Mouse (Mus musculus) embryo, embryonic 11.5 days (tissue): ENCODE measurements at regions not wholly inside any gene's neighbourhood (a gene's known extent, or its start where the extent isn't known, plus 50 kb on each side); places are given as distances from the start of the nearest gene placed in this dataset.

Experiments
- DNase-seq: peaks from one replicate; pipeline ENCODE4 v3.0.0-alpha.2; 2012; ENCODE audit warnings: low read depth, low spot score

DNA sequence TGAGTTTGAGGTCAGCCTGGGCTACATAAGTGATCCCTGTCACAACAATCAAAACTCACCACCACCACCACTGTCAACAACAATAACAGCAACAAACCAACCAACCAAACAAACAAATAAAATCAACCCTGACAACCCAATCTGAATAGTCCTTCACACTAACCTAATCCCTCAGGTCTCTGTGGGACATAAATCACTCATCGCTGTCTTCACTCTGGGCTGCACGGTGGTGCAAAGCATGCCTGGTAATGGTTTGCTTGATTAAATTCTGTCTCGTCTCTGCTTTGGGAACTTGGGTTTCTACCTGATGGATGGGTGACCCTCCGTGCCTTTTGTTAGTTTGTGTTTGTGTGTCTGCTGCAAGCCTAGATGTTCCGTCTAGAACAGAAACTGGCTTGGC is 100.6 kb downstream of the Slc17a6 start:
- DNase-seq: no peak

DNA sequence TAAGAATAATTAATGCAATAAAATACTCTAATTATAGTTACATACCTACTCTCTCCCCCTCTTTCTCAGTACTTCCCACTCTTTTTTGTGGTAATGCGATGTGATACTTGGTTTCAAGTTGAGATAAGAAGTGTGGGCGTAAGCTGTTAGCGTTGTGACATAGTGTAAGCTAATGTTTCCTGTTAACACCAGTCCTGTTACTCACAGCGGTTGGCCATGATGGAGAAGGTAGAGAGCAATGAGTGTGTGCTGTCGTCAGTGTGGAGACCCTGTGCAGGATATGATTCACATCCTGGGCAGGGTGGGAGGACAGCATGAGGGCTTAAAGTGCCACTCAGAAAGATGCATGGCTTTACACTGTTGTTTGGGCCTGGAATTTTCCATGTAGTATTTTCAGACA is 102.1 kb downstream of the Slc17a6 start:
- DNase-seq: no peak

DNA sequence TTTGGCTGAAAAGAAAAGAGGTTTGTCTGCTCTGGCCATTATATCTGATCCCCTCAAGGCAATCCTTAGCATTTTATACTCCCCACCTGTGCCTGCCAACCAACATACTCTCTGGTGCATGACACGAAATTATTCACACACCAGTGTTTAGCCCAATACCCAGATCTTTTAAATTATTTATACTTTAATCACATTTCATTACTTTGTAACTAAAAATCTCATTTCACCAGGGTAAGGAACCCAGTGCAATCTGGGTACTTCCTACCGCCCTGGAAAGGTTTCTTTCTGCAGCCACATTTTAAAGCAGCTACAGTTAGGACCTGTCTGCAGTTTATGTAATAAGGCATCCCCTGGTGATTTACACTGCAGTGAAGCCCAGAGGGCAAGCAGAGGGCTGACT is 114.5 kb downstream of the Slc17a6 start:
- no peak for DNase-seq

DNA sequence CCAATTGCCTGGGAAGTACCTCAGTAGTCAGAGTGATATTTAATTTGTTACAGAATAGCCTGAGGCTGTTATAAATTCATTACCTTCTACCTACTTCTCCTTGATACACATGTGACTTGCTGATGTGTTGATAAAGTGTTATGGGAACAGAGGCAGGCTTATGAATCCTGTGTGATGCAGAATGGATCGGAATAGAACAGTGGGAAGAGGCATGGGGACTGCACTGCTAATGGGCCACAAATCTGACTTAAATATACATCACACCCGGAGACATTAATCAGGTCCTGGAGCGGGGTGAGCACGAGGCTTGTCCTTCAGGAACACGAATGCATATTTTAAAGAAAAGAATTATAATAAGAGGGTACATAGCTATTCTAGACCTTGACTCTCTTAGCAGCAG is 117.8 kb downstream of the Slc17a6 start:
- DNase-seq: no peak

DNA sequence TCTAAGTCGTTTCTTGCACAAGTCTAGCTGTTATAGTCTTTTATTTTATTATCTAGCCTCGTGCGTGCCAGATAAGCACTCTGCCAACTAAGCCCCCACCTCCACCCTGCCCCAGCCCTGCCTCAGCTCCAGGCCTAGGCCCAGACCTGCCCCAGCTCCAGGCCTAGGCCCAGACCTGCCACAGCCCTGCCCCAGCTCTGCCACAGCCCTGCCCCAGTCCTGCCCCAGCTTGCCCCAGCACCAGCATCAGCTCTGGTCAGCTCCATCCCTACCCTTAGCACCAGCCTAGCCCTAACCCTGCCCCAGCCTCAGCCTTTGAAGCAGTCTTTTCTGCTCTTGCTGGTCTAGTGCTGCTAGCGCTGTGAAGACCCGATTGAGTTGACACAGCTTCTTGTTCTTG is 119.1 kb downstream of the Slc17a6 start:
- DNase-seq: no peak

DNA sequence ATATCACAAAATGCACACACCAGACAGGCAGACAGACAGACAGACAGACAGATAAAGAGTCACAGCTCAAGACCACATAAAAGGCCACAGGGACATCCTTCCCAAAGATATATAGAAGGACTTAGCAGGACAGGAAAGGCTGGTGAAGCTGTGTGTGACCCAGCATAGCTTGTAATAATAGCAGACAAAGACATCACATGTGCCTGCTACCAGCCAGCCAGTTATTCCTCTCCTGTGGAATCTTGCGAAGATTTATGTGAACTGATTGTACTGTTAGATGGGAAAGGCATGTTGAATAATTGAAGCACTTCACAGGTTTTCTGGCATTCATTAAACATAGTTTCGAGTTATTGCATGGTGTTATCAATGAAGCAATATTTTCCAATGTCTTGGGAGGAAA is 119.1 kb upstream of the Gas2 start:
- no peak for DNase-seq

DNA sequence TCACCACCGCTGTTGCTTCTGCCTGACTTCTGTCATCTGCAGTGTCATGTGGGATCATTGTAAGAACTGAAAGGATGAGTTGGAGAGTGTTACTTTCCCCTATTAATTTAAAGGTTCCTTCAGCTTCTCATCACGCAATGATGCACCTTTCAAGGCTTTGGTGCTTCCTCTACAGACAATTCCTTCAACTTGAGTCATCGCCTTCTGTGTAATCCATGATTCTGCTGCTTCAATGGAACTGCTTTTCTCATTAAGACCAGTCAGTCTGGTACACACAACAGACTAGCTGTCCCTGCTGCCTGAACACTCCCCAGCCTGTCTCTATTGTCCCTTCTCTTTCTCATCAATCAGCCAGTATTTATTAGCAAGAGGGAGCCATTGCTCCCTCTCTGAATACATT is 116.2 kb upstream of the Gas2 start:
- no peak for DNase-seq

DNA sequence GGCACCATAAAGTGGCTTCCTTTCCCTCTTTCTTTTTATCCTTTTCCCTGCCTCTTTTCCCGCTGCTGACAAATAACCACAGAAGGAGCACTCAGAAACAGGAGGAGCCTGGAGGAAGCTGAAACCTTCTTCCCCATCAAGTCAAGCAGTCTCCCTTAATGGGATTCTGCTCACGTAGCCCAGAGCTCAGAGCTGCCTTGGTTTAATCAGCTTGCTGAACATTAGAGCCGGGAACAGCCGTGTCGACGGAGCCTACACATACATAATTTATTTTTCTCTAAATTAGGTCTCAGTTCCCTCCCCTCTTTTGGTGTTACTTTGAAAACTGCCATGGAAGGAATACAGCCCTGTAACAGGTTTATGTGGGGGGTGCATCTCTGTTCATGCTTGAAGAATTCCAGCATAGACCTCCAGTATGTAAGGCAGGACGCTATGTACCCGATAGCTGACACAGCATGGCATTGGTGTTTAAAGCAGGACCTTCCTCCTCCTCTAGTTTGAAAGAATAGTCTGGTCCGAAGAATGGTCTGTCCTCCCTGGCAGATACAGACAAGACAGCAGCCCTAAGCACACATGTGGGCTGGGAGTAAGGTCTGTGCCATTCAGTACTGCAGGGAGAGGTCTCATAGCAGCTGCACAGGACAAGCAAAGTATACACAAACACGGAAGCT is 113.0 kb upstream of the Gas2 start:
- no peak for DNase-seq

DNA sequence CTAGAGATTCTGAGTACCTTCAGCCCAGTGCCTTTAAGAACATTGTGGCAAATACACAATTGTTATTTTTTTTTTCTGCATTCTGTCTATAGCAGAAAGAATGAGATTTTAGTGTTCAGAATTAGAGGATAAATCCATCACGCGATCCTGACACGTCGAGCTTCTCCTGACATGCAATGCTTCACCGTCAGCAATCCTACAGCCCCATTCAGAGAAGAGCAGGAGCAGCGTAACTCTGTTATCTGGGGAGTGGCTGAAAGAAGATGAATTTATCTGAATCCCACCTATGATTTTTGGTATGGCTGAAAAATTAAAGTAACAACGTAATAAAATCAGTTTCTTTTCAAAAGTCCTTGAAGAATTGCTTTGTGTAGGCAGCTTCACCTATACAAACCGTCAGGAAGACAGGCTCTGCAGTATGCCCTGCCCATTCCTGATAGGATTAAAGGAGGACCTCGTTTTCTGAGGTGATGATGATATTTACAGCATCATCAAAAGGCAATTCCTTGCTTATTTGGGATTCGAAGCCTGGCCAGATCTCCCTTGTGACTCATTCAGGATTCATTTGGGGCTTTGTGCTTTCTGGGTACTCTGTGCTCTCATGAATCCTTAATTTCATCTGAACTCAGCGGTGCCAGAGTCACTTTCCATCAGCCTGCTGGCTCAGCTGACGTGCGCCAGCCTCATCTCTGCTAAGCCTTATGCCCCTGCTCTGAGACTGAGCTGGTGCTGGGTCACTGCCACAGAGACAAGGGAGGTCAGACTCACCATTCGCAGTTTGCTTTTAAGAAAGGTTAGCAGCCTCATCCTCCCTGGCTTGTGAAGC is 112.3 kb upstream of the Gas2 start:
- no peak for DNase-seq

DNA sequence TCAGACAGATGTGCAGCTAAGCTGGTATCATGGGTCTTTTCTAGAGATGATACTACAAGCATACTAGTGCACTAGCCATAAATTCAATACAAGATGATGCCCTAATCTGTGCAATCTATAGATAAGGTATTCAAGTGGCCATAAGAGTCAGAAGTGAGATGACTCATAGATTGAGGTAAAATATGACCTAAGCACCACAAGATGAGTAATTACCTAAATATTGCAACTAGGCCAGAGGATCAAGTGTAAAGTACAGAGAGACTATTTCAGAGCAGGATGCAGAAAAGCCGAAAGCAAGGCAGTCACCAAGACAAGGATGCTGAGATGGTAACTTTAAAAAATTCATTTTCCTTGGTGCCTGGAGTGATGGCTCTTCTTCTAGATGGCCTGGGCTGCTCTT is 111.5 kb upstream of the Gas2 start:
- DNase-seq: no peak

DNA sequence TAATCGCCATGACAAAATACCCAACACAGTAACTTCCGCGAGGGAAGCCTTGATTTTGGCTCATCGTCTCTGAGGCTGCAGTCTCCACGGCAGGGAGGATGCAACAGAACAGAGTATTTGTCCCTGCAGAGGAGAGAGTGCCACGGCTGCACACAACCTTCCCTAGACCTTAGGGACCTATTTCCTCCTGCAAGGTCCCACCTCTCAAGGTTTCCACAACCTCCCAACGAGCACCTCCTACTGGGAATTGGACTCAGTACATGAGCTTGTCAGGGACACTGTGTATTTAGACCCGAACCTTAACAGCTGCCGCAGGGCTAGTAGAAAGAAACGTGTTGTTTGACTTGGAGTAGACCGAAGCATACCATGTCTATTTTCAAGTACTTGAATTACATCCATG is 108.8 kb upstream of the Gas2 start:
- DNase-seq: no peak

DNA sequence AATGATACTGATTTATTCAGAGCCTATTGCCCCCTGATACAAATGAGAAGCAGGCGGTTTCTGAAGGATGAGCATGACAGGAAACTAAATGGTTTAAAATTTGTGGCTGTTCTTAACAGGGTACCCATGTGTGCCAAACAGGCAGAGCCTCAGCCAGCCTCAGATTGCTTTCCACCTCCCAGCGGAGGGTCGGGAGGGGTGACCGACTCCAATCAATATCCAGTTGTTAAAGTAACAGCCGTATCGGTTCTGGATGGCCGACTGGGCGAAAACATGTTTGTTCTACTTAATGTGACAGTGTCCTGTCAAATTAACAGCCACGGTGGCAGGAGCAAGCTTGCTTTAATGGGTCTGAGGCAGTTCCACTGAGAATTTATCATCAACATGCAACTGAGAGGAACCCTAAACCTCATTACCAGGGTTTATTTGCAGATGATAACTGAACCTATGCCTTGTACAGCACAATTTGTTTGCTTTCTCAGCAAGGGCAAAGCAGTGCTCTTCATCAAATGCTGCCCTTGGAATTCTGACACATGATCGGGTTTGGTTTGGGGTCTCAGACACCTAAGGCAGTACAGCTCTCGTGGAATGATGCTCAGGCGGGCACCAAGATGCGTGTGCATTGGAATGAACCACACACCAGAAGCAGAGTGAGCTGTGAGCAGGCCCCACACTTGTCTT is 107.5 kb upstream of the Gas2 start:
- no peak for DNase-seq

DNA sequence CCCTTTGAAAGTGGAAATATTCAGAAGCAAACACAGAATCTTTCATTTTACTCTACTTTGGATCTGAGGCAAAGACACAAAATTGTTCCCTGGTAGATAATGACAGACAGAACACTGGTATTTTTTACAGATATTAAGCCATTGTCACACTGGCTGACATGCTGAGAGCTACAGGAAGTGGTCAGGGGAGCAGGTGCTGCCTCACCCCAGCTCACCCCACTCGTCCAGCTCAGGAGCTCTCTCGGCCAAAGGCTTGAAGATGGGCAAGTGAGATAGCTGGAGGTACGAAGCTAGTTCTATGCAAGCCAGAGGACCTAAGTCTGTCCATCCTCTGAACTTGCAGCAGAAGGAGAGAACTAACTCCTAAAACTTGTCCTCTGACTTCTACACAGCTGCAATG is 105.6 kb upstream of the Gas2 start:
- DNase-seq: no peak

DNA sequence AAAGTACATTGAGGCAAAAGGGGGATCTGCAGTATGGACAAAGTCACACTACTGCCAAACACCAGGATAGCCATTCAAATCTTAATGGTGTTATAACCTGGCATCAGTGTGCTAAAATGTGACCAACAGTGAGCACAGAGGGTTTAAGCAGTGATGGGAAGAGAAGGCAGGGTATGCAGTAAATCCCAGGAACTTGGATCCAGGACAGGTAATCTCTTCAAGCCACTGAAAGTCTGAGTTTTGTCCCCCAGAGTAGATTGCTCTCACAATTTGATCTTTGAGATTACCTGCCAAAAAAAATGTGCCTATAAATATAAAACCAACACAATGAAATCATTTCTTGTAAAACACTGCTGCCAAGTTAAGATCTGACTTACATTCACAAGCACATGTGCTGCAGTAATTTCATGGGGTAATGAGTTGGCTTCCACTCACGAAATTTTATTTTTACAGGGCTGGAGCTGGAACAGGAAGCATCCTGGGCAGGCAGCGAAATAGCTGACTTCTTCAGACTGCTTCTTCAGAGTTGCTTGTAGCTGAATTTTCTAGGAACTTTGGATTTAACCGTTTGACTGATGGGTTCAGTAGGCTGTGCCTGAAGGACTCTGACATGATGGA is 102.2 kb upstream of the Gas2 start:
- no peak for DNase-seq

DNA sequence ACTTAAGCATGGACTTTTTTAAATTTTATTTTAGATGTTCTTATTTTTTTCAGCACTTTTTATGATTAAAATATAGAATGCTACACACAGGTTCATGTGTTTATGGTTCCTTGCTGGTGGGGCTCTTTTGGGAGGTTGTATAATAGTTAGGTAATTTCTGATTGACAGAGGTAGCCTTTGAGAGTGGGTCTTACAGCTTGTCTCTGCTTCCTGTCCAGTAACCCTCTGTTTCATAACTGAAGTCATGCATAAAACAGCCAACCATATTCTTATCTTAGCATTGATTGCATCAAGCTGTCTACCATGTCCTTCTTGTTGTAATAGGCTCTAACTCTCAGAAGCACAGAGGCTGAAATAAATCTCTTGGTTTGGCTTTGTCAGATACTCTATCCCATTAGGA is 94.7 kb upstream of the Gas2 start:
- DNase-seq: no peak

DNA sequence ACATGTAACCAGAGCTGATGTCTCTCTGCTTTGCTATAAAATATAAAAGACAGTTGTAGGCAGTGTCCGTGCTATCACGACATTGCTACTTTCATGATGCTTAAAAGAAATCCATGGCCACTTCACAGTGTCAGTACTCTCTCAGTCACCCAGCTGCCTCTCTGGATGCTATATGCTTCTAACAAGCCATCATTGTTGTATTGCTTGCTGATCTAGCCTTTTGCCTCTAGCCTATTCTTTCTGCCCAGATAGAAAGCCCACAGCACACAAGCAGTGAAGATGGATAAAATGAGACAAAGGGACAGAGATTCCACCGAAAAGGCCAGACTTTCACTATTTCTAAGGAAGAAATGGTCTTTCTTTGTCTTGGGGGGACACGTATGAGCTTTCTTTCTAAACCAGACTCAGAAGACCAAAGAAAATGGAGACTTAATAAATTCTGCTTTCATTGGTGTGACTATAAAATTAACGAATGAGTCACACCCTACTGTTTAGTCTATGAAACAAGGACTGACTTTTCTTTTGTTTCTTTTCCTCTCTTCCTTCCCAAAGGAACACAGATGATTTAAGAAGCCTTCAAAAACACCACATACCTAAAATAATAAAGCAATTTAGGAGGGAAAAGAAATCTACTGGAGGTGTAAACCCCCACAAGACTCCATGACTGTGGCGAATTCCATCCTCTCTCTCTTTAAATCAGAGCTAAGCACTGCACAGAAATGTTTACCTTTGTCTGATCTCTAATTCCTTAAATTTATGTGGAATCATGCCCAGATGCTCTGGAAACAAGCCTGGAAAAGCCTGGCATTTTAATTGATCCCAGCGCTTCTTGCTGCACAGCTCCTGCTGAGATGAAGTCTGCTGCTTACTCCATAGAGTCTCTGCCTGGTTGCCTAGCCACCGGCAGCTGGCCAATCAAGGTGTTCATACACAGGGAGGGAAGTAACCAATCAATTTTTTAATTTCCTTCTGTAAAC is 89.6 kb upstream of the Gas2 start:
- DNase-seq: peak; percentile 37

DNA sequence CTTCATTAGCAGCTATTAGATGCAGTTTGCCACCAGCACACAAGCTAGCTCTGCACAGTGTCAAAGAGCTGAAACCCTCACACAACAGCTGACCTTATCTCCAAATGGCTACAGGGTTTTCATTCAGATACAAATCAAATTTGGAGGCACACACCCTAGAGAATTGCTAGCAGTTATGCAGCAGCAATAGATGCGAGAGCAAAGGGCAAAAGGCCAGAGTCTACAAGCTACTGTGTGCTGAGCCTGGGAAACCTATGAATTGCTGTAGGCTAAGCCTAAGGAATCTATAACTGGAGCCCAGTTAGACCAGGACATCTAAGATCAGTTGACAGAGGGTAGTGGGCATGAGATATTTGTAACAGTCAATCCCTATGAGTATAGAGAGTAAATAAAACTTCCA is 85.8 kb upstream of the Gas2 start:
- no peak for DNase-seq

DNA sequence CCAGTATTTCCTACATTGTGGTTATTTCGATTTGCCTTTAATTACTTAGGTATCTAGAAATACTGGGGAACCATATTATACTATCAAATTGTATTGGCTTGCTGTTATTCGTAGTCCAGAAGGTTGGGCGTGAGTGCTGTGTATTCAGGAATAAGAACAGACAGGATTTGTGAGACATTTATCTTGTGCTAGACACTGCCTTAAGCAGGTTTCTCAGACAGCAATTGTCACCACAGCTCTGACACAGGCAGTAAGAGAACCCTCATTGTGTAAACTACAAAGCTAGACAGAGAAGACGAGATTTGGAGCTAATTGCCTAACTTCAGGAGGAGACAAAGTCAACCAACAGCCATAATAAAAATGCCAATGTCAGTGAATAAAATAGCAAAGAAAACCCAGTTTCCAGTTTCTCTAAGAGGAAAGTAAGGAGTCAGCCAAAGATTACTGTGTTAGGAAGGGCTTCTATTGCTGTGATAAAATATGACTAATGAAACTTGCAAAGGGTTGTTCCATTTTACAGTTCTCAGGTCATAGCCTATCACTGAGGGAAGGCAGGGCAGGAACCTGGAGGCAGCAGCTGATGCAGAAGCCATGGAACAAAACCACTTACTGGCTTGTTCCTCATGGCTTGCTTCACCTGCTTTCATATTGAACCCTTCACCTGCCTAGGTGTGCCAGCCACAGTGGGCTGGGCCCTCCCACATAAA is 78.6 kb upstream of the Gas2 start:
- no peak for DNase-seq

DNA sequence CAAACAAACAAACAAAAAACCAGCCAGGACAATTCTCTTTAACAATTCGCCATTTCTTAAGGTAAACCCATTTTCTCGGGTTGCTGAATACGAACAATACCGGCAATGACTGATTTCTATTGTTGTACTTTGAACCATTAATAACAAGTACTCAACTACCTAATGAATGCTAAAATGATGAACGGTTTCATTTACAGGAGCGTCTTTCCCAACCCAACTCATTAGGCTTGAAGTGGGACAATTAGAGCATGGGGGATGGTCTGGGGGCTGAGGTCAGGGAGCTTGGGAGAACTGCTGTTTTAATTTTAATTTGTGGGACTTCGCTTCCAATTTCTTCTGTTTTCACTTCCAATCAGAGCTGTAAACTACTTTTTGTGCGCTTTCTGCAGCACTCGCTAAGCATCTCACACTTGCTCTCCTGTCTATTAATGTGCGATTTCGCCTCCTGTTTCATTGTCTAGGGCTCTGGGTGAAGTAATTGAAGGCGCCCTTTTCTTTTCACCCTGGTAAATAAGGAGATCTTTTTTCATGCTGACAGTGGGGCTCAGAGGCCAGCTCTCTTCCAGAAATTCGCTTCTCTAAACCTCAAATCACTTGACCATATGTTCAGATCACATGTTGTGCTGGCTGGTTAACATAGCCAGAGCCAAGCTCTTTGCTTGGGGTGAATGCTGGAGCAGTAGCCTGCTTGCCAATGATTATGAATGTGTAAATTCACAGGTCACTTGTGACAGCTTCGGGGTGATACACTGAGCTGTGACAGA is 77.7 kb upstream of the Gas2 start:
- no peak for DNase-seq
